Mouse (Mus musculus) heart, postnatal 25 days (tissue): Measurements from ENCODE around the gene Mllt11. TPM values are rescaled to one million over a fixed set of nuclear protein-coding genes. Genes with fewer than 3 reads are reported as not detected.
"Not testable (repeated sequence)": the region's sequence is repeated elsewhere in the genome, so short reads cannot be mapped to it uniquely, and the experiment has no call there.

Experiments
- DNase-seq: peaks from one replicate; pipeline ENCODE4 v3.0.0; 2022; ENCODE audit warnings: low spot score
- intact Hi-C: fragments of 180-260 bp; cut with DNase I; formaldehyde crosslinking; loops from one replicate; pipeline ENCODE4 v1.15.1; 2025
- total RNA-seq, 2 experiments: library from RNA; stranded (reverse); gene quantifications; 2 replicates each; pipeline ENCODE4 v1.2.3; 2021

The Mllt11 gene
- total RNA-seq, 2 experiments from 2014 or later = 6.6 to 7.5 TPM

- DNase-seq = no peak
- intact Hi-C loops = no loop called here
Observed at GRCm38 (mm10) chr3:95224295-95224694, 7.7 kb downstream of the Mllt11 start.

- DNase-seq = no peak
- intact Hi-C loops = no loop called here
Observed at GRCm38 (mm10) chr3:95223041-95223440, 8.9 kb downstream of the Mllt11 start.

- intact Hi-C loops = loop anchor here (5.0 kb wide), 1 partner anchor 44 kb away; no protein-coding TSS in a partner anchor
- DNase-seq = no peak
Observed at GRCm38 (mm10) chr3:95218466-95219137, 13.4 kb downstream of the Mllt11 start.

- intact Hi-C loops = loop anchor here (1.0 to 5.0 kb wide), 4 partner anchors 11 to 75 kb away; partner anchors contain the start of genes Cdc42se1, Mindy1 and Tnfaip8l2
- DNase-seq = peak; percentile 91
Observed at GRCm38 (mm10) chr3:95217255-95218134, 14.5 kb downstream of the Mllt11 start, which contains the start of gene Gabpb2. Gene Gabpb2, minus strand, starts transcription at chr3:95217916.

GRCm38 (mm10) chr3:95216655-95217254 is 15.2 kb downstream of the Mllt11 start:
- intact Hi-C loops = loop anchor here (1.0 to 5.0 kb wide), 4 partner anchors 12 to 74 kb away; partner anchors contain the start of genes Cdc42se1, Mindy1 and Tnfaip8l2
- DNase-seq = no peak

GRCm38 (mm10) chr3:95213609-95213975 is 18.4 kb downstream of the Mllt11 start:
- intact Hi-C loops = no loop called here
- no peak for DNase-seq

GRCm38 (mm10) chr3:95212889-95213608 is 18.9 kb downstream of the Mllt11 start:
- intact Hi-C loops, DNase-seq: not testable (repeated sequence)

GRCm38 (mm10) chr3:95210585-95210984 is 21.4 kb downstream of the Mllt11 start:
- no peak for DNase-seq
- intact Hi-C loops = no loop called here

- DNase-seq = no peak
- intact Hi-C loops = no loop called here
Observed at GRCm38 (mm10) chr3:95208286-95208685, 23.7 kb downstream of the Mllt11 start.

GRCm38 (mm10) chr3:95203880-95204279 is 28.1 kb downstream of the Mllt11 start:
- DNase-seq = no peak
- intact Hi-C loops = no loop called here

GRCm38 (mm10) chr3:95200562-95200961 is 31.4 kb downstream of the Mllt11 start:
- intact Hi-C loops = no loop called here

GRCm38 (mm10) chr3:95200132-95200531 is 31.8 kb downstream of the Mllt11 start:
- intact Hi-C loops = no loop called here

More at GRCm38 (mm10) chr3:95200562-95200961, 31.4 kb downstream of the Mllt11 start:
- no peak for DNase-seq

GRCm38 (mm10) chr3:95199101-95199500 is 32.9 kb downstream of the Mllt11 start:
- intact Hi-C loops = no loop called here
- no peak for DNase-seq

More at GRCm38 (mm10) chr3:95200132-95200531, 31.8 kb downstream of the Mllt11 start:
- no peak for DNase-seq

GRCm38 (mm10) chr3:95195772-95196171 is 36.2 kb downstream of the Mllt11 start:
- no peak for DNase-seq
- intact Hi-C loops = no loop called here

- intact Hi-C loops = no loop called here
- DNase-seq = no peak
Observed at GRCm38 (mm10) chr3:95194721-95195135, 37.2 kb downstream of the Mllt11 start.

GRCm38 (mm10) chr3:95186888-95187287 is 45.1 kb downstream of the Mllt11 start:
- no peak for DNase-seq
- intact Hi-C loops = no loop called here

GRCm38 (mm10) chr3:95186100-95186499 is 45.9 kb downstream of the Mllt11 start:
- intact Hi-C loops = no loop called here
- no peak for DNase-seq

- intact Hi-C loops = no loop called here
- no peak for DNase-seq
Observed at GRCm38 (mm10) chr3:95184796-95185577, 47.0 kb downstream of the Mllt11 start.

GRCm38 (mm10) chr3:95181841-95182240 is 50.1 kb downstream of the Mllt11 start:
- intact Hi-C loops = no loop called here
- DNase-seq = no peak
